Mouse (Mus musculus) stomach, embryonic 14.5 days (tissue): ENCODE data around the gene Gm17949. TPM values are rescaled to one million over a fixed set of nuclear protein-coding genes. Genes with fewer than 3 reads are reported as not detected.
A peak's percentile ranks its signal among the peaks of the same experiment; 100 is the strongest.

Experiments used
- ATAC-seq: fragments of 200-750 bp; cut with Nextera tagmentation; 2 replicates; pipeline ENCODE4 v1.8.0; 2017; ENCODE audit warnings: low read depth, moderate TSS enrichment; ENCODE audit not compliant: insufficient number of reproducible peaks, insufficient read depth, low FRiP score
- H3K27ac ChIP-seq: fragments of 300-500 bp; sonication (generic); 2 replicates; pipeline ENCODE4 v1.5.1; 2014; ENCODE audit warnings: mild to moderate bottlenecking, low read length, moderate library complexity, mixed read lengths
- H3K27me3 ChIP-seq: fragments of 300-500 bp; sonication (generic); 2 replicates; pipeline ENCODE4 v1.6.1; 2014; ENCODE audit warnings: low read length, control low read depth, mixed read lengths; ENCODE audit not compliant: control insufficient read depth, insufficient read depth
- H3K36me3 ChIP-seq: fragments of 300-500 bp; sonication (generic); 2 replicates; pipeline ENCODE4 v1.6.1; 2014; ENCODE audit warnings: mild to moderate bottlenecking, control low read depth, low read length, moderate library complexity, mixed read lengths; ENCODE audit not compliant: control insufficient read depth, insufficient read depth
- H3K4me1 ChIP-seq: fragments of 300-500 bp; sonication (generic); 2 replicates; pipeline ENCODE4 v1.6.1; 2014; ENCODE audit warnings: low read length, control low read depth, mixed read lengths; ENCODE audit not compliant: control insufficient read depth, insufficient read depth
- H3K4me2 ChIP-seq: fragments of 300-500 bp; sonication (generic); replicated peaks from 2 replicates; pipeline ENCODE4 v1.6.1; 2014; ENCODE audit warnings: low read depth, low read length, control low read depth
- H3K4me3 ChIP-seq: fragments of 300-500 bp; sonication (generic); 2 replicates; pipeline ENCODE4 v1.5.1; 2014; ENCODE audit warnings: low read depth, low read length, control low read depth
- H3K9ac ChIP-seq: fragments of 300-500 bp; sonication (generic); replicated peaks from 2 replicates; pipeline ENCODE4 v1.6.1; 2014; ENCODE audit warnings: low read depth, mild to moderate bottlenecking, control low read depth, low read length, moderate library complexity, mixed read lengths
- H3K9me3 ChIP-seq: fragments of 300-500 bp; sonication (generic); 2 replicates; pipeline ENCODE4 v1.6.1; 2016; ENCODE audit warnings: low read depth, low read length, control low read depth; ENCODE audit not compliant: control insufficient read depth
- WGBS: fragments of 180-500 bp; shearing (Covaris S2); extraction: QIAGEN DNeasy Blood & Tissue Kit; methylation state at CpG from one replicate; pipeline ENCODE4 v1.1.7; 2014; 5-methylcytosine and 5-hydroxymethylcytosine counted together
- polyA plus RNA-seq: library from polyadenylated mRNA; unstranded; fragments of >200 nt; fragmentation: Nextera tagmentation; extraction: Ambion mirVana; gene quantifications from 2 replicates; pipeline ENCODE4 v1.2.1, GENCODE M21; 2014

Gm17949 gene
- polyA plus RNA-seq, 1 experiment from 2014 or later = 0.77 TPM

DNA sequence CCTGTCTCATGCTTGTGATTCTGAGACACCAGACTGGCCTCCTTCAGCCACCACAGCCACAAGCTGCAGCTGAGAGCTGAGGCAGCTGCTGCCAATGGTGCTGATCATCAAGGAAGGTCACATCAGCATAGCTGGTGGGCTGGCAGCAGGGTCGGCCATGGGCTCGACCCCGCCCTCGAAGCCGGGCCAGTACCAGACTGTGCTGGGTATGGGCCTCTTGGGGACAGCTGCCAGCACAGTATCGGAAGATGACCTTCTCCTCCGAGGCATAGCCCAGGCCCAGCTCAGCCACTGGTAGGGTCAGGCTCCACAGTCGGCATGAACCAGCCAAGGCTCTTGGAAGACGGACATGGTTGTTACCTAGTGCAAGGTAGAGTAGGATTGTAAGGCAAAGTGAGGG lies 11.9 kb upstream of the Gm17949 start:
- Histone ChIP-seq H3K4me2 (no peak overlapping the region), H3K27ac (no peak overlapping the region), H3K9me3 (no peaks in the 10 kb centered on the region), H3K27me3 (no peaks in the 10 kb centered on the region), H3K36me3 (peaks cover 35% of the 10 kb centered on the region), H3K4me1 (peaks cover 7% of the 10 kb centered on the region; the same call in 1 of the 2 replicates), H3K4me3 (no peak overlapping the region), H3K9ac (no peak overlapping the region)
- no peak for ATAC-seq
- 92% methylated on average over 9 of the region's 9 CpGs for WGBS

DNA sequence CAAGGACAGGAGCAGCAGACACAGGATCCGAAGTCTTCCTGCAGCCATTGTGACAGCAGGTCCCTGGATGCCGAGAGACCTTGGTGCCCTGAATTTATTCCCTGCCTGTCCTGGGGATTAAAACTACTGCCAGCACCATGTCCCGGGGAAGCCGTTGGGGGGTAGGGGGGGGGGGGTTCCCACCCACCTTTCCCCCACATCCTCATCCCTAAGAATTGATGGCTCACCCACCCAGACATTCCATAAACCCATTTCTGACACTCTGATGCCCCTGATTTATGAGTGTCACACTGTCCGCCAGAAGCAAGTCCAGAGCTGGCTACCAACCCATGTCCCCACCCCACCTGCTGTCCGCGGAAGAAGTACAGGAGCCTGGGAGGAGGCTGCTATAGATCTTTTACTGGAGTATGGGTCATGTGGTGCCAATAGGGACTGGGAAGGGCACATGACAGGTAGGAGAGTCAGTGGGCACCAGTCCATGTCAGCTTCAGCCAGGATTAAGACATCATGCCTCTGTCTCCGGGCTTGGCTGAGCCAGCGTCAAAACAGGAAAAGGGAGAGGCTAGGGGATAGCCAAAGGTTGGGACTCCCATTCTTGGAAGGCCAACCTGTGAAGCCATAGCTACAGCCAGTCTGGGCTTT lies 11.2 kb upstream of the Gm17949 start, which contains the start of gene Pspn:
Pspn (minus strand) TSS at position 51 of the 642 bp plus-strand sequence.
- no peak within 1 kb of the TSS for H3K27ac ChIP-seq
- no peak within 1 kb of the TSS for H3K4me3 ChIP-seq
- peaks cover 7% of the 10 kb centered on the region; the same call in 1 of the 2 replicates for H3K4me1 ChIP-seq
- H3K9ac ChIP-seq = no peak within 1 kb of the TSS
- WGBS = 88% methylated on average over 9 of the region's 9 CpGs
- peaks cover 33% of the 10 kb centered on the region for H3K36me3 ChIP-seq
- no peak for ATAC-seq
- no peaks in the 10 kb centered on the region for H3K9me3 ChIP-seq
- no peaks in the 10 kb centered on the region for H3K27me3 ChIP-seq
- H3K4me2 ChIP-seq = no peak within 1 kb of the TSS

DNA sequence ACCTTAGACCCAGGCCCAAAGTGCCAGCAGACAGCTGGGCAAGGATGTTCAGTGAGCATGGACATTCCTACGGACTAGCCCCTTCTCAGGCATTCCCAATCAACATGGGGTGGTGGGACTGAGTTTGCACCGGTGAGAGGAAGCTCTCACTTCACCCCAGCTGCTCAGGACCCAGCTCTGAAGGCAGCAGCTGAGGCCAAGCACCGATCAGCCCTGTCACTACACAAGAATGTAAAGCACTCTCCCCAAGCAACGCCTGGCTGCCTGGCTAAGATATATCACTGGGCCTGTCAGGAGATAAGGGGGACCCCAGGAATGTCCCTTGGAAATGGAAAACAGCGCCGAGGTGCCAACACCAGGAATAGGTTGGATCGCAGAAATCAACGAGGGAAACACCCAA lies 10.0 kb upstream of the Gm17949 start:
- ATAC-seq = no peak
- peaks cover 32% of the 10 kb centered on the region for H3K36me3 ChIP-seq

DNA sequence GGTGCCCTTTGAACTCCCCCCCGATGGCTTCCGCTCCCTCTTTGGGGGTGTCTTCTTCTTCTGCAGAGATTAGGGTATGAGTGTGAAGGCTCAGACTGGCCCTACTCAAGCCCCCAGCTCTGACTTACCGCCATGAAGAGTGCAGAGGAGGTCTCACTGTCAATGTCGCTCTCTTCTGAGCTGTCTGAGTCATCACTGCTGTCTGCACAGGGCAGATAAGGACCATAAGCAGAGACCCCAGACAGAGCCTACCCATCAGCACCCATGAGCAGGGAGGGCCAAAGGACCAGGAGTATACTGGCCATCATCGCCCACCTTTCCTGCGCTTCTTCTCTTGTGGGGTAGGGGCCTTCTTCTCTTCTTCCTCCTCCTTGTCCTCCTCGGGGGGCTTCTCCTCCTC lies 7.3 kb upstream of the Gm17949 start:
- Histone ChIP-seq H3K27ac (no peak overlapping the region), H3K36me3 (peaks cover 46% of the 10 kb centered on the region), H3K27me3 (no peaks in the 10 kb centered on the region), H3K4me1 (no peaks in the 10 kb centered on the region), H3K4me2 (no peak overlapping the region), H3K9me3 (no peaks in the 10 kb centered on the region), H3K4me3 (no peak overlapping the region), H3K9ac (no peak overlapping the region)
- WGBS = 92% methylated on average over 7 of the region's 7 CpGs
- no peak for ATAC-seq

More for the DNA sequence above, 10.0 kb upstream of the Gm17949 start:
- Histone ChIP-seq H3K4me2 (no peak overlapping the region), H3K4me1 (peaks cover 7% of the 10 kb centered on the region; the same call in 1 of the 2 replicates), H3K4me3 (no peak overlapping the region), H3K27ac (no peak overlapping the region), H3K9me3 (no peaks in the 10 kb centered on the region), H3K27me3 (no peaks in the 10 kb centered on the region), H3K9ac (no peak overlapping the region)
- WGBS = 52% methylated on average over 8 of the region's 8 CpGs

DNA sequence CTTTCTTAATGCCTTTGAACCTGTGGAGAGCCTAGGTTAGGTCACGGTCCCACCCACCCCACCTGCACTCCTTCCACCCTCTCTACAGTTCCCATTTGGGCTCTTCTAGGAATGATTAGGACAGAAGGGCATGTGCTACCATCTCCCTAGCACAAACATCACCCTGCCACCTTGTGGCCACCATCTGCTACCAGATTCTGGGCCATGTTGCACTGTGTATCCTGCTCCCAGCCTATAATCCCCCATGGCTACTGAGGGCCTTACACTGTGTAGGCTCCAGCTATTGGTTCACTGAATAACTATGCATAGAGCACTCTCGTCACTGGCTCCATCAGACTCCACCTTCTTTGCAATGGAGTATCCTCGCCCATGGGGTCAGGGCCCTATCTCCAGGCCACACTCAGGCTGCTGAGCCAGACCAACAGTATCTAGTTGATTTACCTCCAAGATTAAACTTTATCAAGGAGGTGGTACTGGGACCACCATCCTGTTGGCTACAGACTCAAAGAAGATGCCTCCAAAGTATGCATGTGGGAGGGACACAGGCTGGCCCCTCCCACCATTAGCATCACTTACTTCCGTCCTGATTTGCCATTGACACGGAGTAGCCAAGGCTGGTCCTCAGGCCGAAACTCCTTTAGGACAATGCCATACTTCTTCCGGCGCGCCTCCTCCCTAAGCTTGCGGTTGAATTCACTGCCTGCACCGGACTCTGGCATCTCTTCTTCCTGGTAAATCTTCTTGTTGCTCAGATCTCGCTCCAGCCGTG lies 3.9 kb upstream of the Gm17949 start:
- no peak overlapping the region for H3K9ac ChIP-seq
- ATAC-seq = no peak
- H3K27ac ChIP-seq = no peak overlapping the region
- no peak overlapping the region for H3K4me2 ChIP-seq
- peaks cover 4% of the 10 kb centered on the region; the same call in 1 of the 2 replicates for H3K4me1 ChIP-seq
- H3K4me3 ChIP-seq = no peak overlapping the region
- H3K36me3 ChIP-seq = peaks cover 49% of the 10 kb centered on the region
- WGBS = 91% methylated on average over 13 of the region's 13 CpGs
- no peaks in the 10 kb centered on the region for H3K27me3 ChIP-seq
- H3K9me3 ChIP-seq = no peaks in the 10 kb centered on the region

GRCm38 (mm10) chr17:57010911-57011235 lies 396 bp upstream of the Gm17949 start:
- H3K4me1 ChIP-seq = peaks cover 4% of the 10 kb centered on the region; the same call in 1 of the 2 replicates
- no peaks in the 10 kb centered on the region for H3K9me3 ChIP-seq
- ATAC-seq = peak; percentile 23
- H3K27ac ChIP-seq = peak overlapping the region; percentile 64; the same call in 1 of the 2 replicates
- peaks cover 25% of the 10 kb centered on the region for H3K36me3 ChIP-seq
- peak overlapping the region; percentile 70 for H3K9ac ChIP-seq
- H3K4me2 ChIP-seq = peak overlapping the region; percentile 80
- WGBS = under 1% methylated on average over 19 of the region's 19 CpGs
- H3K4me3 ChIP-seq = peak overlapping the region; percentile 77
- H3K27me3 ChIP-seq = no peaks in the 10 kb centered on the region

DNA sequence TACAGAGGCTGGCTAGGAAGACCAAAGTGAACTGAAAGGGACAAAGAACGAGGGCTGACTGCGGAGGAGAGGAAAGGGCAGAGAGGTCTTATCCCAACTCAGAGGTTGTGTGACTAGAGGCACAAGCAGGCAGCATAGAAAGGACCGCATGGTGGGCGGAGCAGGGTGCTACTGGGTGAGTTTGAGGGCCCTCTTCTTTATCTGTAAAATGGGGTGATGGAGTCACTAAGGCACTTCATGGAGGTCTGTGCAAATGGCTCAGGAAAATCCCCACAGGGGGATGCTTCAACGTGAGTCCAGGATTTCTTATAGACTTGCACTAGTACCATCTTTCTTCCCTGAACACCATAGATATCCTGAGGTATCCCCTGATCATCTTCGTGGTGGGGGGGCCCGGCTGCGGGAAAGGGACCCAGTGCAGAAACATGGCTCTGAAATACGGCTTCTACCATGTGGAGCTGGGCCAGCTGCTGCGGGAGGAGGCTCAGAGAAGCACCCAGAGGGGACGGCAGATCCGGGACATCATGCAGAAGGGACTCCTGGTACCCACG lies 1.1 kb downstream of the Gm17949 start:
- H3K4me2 ChIP-seq = peak overlapping the region; percentile 66
- H3K4me3 ChIP-seq = peak overlapping the region; percentile 77
- no peaks in the 10 kb centered on the region for H3K27me3 ChIP-seq
- no peak for ATAC-seq
- no peak overlapping the region for H3K9ac ChIP-seq
- peaks cover 15% of the 10 kb centered on the region for H3K36me3 ChIP-seq
- no peaks in the 10 kb centered on the region for H3K9me3 ChIP-seq
- WGBS = 67% methylated on average over 13 of the region's 13 CpGs
- H3K27ac ChIP-seq = peak overlapping the region; percentile 89
- peaks cover 4% of the 10 kb centered on the region; the same call in 1 of the 2 replicates for H3K4me1 ChIP-seq

- Histone ChIP-seq H3K36me3 (peaks cover 41% of the 10 kb centered on the region), H3K27ac (no peak overlapping the region), H3K4me1 (no peaks in the 10 kb centered on the region), H3K27me3 (no peaks in the 10 kb centered on the region), H3K9me3 (no peaks in the 10 kb centered on the region), H3K9ac (no peak overlapping the region), H3K4me2 (no peak overlapping the region), H3K4me3 (no peak overlapping the region)
- 71% methylated on average over 2 of the region's 2 CpGs for WGBS
- ATAC-seq = no peak
Measured at GRCm38 (mm10) chr17:57019693-57020092, 8.4 kb downstream of the Gm17949 start.
